Mouse (Mus musculus): ENCODE data around the gene Fam180a. TPM values are rescaled to one million over a fixed set of nuclear protein-coding genes. Genes with fewer than 3 reads are reported as not detected.
A peak's percentile ranks its signal among the peaks of the same experiment; 100 is the strongest.

Fam180a gene
- polyA plus RNA-seq, 1 experiment from 2014 or later, result 1.3 TPM

DNA sequence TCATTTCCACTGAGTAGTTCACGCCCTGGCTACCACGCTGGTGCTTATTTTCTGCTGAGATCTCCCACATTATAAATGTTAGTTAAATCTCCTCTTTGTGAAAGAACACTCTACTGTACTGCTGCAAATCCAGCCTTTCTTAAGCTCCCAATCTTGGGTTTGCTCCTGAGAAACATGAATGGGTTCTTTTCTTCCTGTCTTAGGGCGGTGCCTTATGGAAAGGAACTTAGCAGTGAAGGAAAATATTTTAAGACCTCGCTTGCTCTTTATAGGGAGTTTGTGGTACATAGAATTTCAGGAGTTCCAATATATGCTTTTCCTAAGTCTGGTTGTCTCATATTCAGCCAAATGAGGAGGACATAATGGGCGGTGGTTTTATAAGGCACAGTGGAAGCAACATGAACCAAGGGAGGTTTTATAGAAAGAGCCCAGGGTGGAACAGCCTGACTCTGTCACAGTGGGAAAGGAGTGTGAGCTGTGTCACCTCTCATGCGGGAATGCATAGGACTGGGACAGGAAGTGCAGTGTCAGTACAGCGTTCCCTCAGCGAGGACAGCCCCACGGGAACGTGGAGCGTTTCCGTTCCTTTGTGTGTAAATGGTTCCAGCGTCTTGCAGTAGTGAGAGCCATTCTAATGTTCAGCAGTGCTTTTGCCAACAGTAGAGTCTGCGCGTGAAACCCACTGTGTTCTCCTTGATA, 60.2 kb downstream of the Fam180a start:
- peak; percentile 57 for ATAC-seq (replicated peaks; ENCODE audit: extremely low read depth, insufficient read depth, low FRiP score)
- no peak overlapping the region for H3K4me2 ChIP-seq (ENCODE audit: low read depth, low read length)
- WGBS, result 70% methylated on average over 15 of the region's 15 CpGs

More for the DNA sequence above, 60.2 kb downstream of the Fam180a start:
- H3K27me3 ChIP-seq (ENCODE audit: control insufficient read depth, insufficient read depth, low read length), result no peaks in the 10 kb centered on the region
- peaks cover 10% of the 10 kb centered on the region for H3K36me3 ChIP-seq (ENCODE audit: control insufficient read depth, insufficient read depth)
- H3K4me3 ChIP-seq (ENCODE audit: low read length), result no peak overlapping the region
- H3K9ac ChIP-seq (ENCODE audit: low read length), result no peak overlapping the region
- peaks cover under 1% of the 10 kb centered on the region for H3K4me1 ChIP-seq (ENCODE audit: control insufficient read depth, insufficient read depth, low read length)
- H3K27ac ChIP-seq (ENCODE audit: low read length), result peak overlapping the region; percentile 17; the same call in 1 of the 2 replicates
- H3K9me3 ChIP-seq (replicated peaks; ENCODE audit: control insufficient read depth, low read length), result no peaks in the 10 kb centered on the region

Other genes with a start within 250 kb of the Fam180a start
- gene Cnot4, start 192.4 kb downstream of the Fam180a start, polyA plus RNA-seq (2015; fragmentation: Nextera tagmentation; extraction: Ambion mirVana), result 18.1 and 19.2 TPM in 2 replicates
- gene Nup205, start 148.7 kb downstream of the Fam180a start, polyA plus RNA-seq (2015; fragmentation: Nextera tagmentation; extraction: Ambion mirVana), result 23.0 and 24.4 TPM in 2 replicates
- 0.50 and 0.54 TPM in 2 replicates for gene Slc13a4, start 18.0 kb downstream of the Fam180a start, polyA plus RNA-seq (2015; fragmentation: Nextera tagmentation; extraction: Ambion mirVana)
- gene Mtpn, start 213.7 kb upstream of the Fam180a start, polyA plus RNA-seq (2015; fragmentation: Nextera tagmentation; extraction: Ambion mirVana), result 88.1 and 90.9 TPM in 2 replicates